Mouse (Mus musculus) cerebellum, adult 11 months (tissue): ENCODE measurements around the gene Olfr1395.
"Not testable (repeated sequence)": the region's sequence is repeated elsewhere in the genome, so short reads cannot be mapped to it uniquely, and the experiment has no call there.

Experiments used
- DNase-seq: peaks from one replicate; pipeline ENCODE4 v3.0.0; 2022

Gene Olfr1395

GRCm38 (mm10) chr11:49176047-49176779 lies 34.1 kb downstream of the Olfr1395 start:
- DNase-seq: not testable (repeated sequence)

- no peak for DNase-seq
Observed at GRCm38 (mm10) chr11:49183172-49183571, 41.1 kb downstream of the Olfr1395 start.

GRCm38 (mm10) chr11:49186452-49186851 lies 44.4 kb downstream of the Olfr1395 start:
- DNase-seq: no peak

GRCm38 (mm10) chr11:49186955-49187488 lies 44.9 kb downstream of the Olfr1395 start, which contains the start of gene Btnl9:
TSS of gene Btnl9 (minus strand) at chr11:49187159.
- no peak for DNase-seq

GRCm38 (mm10) chr11:49187701-49188100 lies 45.6 kb downstream of the Olfr1395 start:
- DNase-seq: no peak

GRCm38 (mm10) chr11:49189737-49190136 lies 47.7 kb downstream of the Olfr1395 start:
- peak; percentile 28 for DNase-seq

- DNase-seq: no peak
Observed at GRCm38 (mm10) chr11:49191083-49191482, 49.0 kb downstream of the Olfr1395 start.

- DNase-seq: not testable (repeated sequence)
Observed at GRCm38 (mm10) chr11:49194771-49195170, 52.7 kb downstream of the Olfr1395 start.

GRCm38 (mm10) chr11:49195819-49196322 lies 53.8 kb downstream of the Olfr1395 start:
- no peak for DNase-seq
